Mouse (Mus musculus) brown adipose tissue, adult 24 weeks (tissue): ENCODE measurements around the gene Gucy2c. TPM values are rescaled to one million over a fixed set of nuclear protein-coding genes. Genes with fewer than 3 reads are reported as not detected.

Experiments used
- H3K27ac ChIP-seq: fragments of 200-500 bp; replicated peaks from 2 replicates; pipeline ENCODE4 v1.5.1; 2012; ENCODE audit warnings: low read depth, mild to moderate bottlenecking, low read length
- H3K4me1 ChIP-seq: fragments of 200-500 bp; 2 replicates; pipeline ENCODE4 v1.6.1; 2012; ENCODE audit warnings: low read length, mixed read lengths; ENCODE audit not compliant: control insufficient read depth, insufficient read depth, insufficient read length
- H3K4me3 ChIP-seq: fragments of 200-500 bp; 2 replicates; pipeline ENCODE4 v1.5.1; 2012; ENCODE audit warnings: low read depth, mild to moderate bottlenecking, low read length, moderate library complexity; ENCODE audit not compliant: insufficient read depth
- polyA plus RNA-seq: library from polyadenylated mRNA; stranded (reverse); fragments of >200 nt; gene quantifications from 2 replicates; pipeline ENCODE4 v1.2.4, GENCODE M21; 2012; ENCODE audit not compliant: missing spikeins, insufficient read depth, insufficient read length

The Gucy2c gene
- polyA plus RNA-seq: not detected in 2 replicates

DNA sequence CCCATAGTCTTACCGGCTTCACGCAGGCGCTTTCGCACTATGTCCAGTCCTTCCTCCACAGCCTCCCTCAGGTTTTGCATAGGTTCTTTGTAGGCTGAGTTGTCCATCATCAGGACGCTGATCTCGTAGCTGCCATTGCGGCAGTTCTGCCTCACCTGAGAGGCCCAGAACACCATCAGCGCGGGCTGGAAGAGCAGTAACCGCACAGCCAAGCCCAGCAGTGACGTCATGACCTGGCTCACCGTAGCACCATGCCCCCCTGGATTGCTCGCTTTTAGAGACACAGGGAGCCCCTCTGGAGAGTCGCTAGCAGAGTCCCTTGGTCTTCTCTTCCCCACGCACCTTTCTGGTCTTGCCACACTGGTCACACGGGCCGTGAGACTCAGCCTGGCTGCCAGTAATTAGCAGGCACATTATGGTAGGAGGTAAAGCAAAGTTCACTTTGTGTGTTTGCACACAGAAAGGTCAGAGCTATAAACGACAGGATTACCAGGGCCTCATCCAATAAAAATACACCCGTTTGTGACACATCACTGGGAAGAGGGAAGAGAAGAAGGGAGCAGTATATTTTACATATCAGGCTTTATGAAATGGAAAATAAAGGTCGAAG is at the start of gene Gucy2c:
Gucy2c (minus strand) TSS at position 389 of the 610 bp plus-strand sequence.
- H3K4me1 ChIP-seq: no peaks in the 10 kb centered on the region
- no peak within 1 kb of the TSS for H3K27ac ChIP-seq
- H3K4me3 ChIP-seq: no peak within 1 kb of the TSS

DNA sequence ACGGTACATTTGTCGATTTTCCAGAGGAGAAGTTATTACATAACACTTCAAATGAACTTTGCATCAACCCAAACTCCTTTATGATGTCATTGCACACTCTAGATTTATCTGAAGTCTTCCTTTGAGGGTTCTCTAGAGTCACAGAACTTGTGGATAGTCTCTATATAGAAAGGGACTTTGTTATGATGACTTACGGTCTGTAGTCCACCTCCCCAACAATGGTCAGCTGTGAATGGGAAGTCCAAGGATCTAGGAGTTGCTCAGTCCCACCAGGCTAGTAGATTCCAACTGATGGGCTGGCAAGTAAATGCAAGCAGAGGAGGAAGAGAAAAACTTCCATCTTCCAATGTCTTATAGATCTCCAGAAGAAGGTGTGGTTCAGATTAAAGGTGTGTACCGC is 47.1 kb upstream of the Gucy2c start:
- no peaks in the 10 kb centered on the region; the same call in 1 of the 2 replicates for H3K4me1 ChIP-seq
- H3K27ac ChIP-seq: no peak overlapping the region
- H3K4me3 ChIP-seq: peak overlapping the region; percentile 59; the same call in 1 of the 2 replicates

DNA sequence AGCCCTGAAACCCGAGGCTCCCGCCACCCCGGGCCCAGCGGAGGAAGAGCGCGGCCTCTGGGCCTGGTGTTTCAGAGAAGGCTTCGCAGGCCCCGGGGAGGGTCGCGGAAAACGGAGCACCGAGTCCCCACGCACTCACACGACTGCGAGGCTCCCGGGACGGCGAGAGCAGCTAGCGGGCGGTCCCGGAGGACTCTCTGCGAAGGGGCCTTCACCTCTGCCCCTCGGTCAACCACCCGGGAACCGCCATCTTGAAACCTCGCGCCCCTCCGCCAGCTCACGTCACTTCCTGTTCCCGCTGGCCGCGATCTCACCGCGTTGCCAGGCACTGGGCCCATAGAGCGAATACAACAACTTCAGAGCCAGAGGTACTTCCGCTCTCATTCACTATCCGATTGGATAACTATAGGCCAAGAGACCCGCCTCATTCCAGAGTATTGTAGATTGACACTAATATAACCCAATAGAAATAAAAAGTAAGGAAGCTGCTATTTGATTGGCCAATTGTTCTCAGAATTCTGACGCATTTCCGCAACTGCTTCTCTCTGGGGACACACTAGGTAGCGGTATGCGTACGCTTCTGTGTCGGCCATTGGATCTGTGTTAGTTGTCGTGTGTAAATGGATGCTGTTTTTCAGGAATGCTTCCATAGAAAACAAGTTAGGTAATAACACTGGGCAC is 46.5 kb upstream of the Gucy2c start, which contains the start of gene Wbp11:
Wbp11 (minus strand) TSS at position 353 of the 681 bp plus-strand sequence.
- Histone ChIP-seq H3K4me1 (no peaks in the 10 kb centered on the region; the same call in 1 of the 2 replicates), H3K27ac (peak within 1 kb of the TSS; percentile 89), H3K4me3 (peak within 1 kb of the TSS; percentile 95)

DNA sequence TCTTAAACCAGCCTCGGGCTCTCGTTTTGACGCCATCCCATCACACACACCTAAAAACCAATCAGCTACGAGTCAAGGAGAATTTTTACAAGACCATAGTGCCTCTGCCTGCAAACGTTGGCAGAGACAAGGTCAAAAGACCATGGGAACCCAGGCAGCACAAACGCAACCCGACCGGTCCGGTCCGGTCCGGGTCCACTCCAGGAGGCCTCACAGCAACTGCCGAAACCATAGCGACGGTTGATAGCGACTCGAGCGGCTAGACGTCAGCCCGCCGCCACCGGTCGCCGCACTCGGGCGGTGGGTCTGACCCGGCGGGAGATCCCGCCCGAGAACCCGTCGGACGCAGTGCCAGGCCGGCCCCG is 45.9 kb upstream of the Gucy2c start, which contains the start of gene BC049715:
BC049715 (plus strand) TSS at position 111 of the 365 bp plus-strand sequence.
- Histone ChIP-seq H3K27ac (peak within 1 kb of the TSS; percentile 89), H3K4me3 (peak within 1 kb of the TSS; percentile 95), H3K4me1 (no peaks in the 10 kb centered on the region; the same call in 1 of the 2 replicates)

DNA sequence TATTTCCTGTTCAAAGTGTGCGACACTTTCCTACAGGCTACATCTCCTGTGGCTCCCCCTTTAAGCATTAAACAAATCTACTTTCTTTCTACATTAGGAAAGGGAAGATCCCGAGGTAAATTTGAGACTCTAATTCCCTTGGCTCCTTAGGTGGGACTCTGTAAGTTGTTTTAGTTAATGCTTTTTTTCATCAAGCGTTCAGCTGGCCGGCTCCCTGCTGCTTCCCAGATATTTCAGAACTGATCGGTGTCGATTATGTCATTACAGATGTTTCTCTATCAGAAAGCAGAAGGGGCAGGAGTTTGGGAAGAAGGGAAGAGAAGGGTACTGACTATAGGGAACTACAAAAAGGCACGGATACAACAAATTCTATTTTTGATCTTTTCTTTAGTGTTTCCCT is 45.6 kb upstream of the Gucy2c start:
- Histone ChIP-seq H3K27ac (peak overlapping the region; percentile 89), H3K4me1 (no peaks in the 10 kb centered on the region; the same call in 1 of the 2 replicates), H3K4me3 (peak overlapping the region; percentile 95)

DNA sequence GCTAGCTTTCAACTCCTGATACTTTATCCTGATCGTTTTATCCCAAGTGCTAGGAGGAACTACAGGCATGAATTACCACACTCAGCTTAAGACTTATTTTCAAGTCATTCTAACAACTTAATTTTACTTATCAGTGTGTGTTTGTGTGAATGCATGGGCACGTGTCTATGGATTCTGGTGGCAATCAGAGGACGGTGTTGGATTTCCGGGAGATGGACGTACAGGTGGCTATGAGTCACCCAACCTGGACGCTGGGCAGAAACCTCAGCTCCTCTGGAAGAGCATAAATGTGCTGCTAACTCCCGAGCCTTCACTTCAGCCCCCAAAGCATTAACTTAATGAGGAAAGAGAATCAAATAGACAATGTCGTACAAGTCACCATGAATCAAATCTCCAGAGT is 43.4 kb upstream of the Gucy2c start:
- no peak overlapping the region for H3K4me3 ChIP-seq
- H3K27ac ChIP-seq: no peak overlapping the region
- H3K4me1 ChIP-seq: no peaks in the 10 kb centered on the region; the same call in 1 of the 2 replicates

DNA sequence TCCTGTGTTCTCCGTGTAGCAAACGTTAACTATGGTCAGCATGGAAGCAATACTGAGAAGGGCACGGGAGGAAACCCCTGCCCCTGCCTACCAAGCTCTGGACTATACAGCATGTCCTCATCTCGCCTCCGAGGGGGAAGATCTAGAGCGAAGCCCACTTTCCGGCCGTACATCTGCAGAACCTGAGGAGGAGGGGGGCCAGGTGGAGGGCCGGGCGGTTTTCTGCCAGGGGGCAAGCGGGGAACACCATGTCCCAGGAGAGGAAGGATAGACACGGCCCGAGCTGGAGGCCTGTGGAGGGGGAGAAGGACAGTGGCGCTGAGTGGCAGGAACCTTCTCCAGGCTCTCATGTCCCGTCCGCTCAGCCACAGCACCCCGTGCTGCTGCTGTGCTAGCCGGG is 39.5 kb upstream of the Gucy2c start:
- Histone ChIP-seq H3K4me1 (no peaks in the 10 kb centered on the region), H3K4me3 (no peak overlapping the region), H3K27ac (no peak overlapping the region)

DNA sequence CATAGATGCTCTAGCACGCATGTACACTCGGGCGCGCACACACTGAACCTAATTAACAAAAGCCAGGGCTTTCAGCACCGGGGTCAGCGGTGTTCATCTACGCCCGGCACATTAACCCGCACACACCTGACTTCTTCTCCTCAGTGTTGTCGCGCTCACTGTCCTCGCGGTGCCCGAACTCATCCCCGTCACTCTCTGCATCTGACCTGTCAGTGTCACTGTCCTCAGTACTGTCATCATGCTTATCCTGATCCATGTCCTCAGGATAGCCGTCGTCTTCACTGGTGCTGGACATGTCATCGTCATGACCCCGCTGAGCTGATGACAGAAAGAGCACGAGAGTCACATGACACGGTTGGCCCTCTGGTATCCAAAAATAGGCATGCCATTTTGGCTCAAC is 38.8 kb upstream of the Gucy2c start:
- H3K4me1 ChIP-seq: no peaks in the 10 kb centered on the region
- no peak overlapping the region for H3K27ac ChIP-seq
- no peak overlapping the region for H3K4me3 ChIP-seq

DNA sequence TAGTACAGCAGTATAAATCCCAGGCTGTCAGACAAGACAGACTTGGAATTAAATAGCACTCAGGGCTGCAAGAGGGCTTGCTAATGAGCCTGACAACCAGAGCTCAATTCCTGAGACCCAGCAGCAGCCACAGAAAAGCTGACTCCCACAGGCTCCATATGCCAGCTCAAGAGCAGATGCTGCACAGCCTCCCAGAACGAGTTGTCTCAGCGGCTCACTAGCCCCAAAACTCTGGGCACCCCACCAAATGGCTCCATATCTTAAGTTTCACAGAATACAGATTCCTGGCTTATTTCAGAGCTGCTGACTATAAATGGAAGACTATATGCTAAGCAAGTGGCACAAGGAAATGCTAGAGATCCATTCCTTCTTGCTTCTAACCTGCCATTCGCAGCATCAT is 36.0 kb upstream of the Gucy2c start:
- H3K4me3 ChIP-seq: no peak overlapping the region
- no peak overlapping the region for H3K27ac ChIP-seq
- H3K4me1 ChIP-seq: no peaks in the 10 kb centered on the region

DNA sequence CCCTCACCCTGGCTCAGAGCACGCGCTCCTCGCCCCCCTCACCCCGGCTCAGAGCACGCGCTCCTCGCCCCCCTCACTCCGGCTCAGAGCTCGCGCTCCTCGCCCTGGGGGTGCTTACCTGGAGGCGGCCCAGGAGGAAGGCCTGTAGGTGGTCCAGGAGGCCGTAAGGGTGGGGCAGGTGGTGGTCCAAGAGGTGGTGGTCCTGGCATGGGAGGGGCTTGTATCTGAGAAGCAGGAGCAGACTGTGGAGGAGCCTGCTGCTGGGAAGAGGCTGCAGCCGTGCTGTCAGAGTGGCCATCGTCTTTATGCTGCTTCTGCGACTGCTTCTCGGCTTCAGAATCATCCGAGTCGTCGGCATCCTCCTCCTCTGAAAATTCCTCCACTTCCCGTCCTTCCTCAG is 35.3 kb upstream of the Gucy2c start:
- Histone ChIP-seq H3K4me1 (no peaks in the 10 kb centered on the region), H3K27ac (no peak overlapping the region), H3K4me3 (no peak overlapping the region)

DNA sequence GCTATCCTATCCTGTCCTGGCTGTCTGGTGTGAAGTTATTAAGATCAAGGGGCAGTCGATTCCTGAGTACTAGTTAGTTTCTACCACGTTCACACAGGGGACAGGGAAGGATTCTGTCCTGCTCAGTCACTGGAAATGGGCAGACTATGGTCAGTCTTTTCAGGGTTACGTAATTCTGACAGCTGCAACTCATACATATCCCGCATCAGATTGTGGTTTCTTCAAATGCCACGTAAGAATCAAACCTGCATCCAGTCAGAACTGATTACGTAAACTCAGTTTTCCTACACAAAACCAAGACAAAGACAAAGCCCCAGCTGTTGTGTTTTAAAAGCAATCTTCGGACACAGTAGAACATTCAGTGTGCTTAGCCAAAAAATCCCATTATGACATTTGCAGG is 33.8 kb upstream of the Gucy2c start:
- Histone ChIP-seq H3K4me3 (no peak overlapping the region), H3K27ac (no peak overlapping the region), H3K4me1 (no peaks in the 10 kb centered on the region)

DNA sequence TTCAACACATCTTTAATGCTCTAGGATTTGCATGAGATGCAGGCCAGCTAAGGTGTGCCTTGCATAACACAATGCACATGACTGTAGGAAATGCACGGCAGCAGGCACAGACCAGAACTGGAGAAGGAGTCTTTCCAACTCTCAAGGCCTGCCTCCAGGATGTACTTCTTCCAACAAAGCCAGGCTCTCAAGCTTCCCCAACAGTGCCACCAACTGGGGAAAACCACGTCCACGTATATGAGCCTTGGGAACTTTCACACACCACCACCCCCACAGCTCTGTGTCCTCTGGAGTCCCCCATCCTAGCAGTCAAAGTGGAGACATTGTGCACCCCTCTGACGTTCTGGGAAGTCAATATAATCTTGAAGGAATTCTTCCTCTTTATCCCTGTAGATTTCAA is 31.6 kb upstream of the Gucy2c start:
- H3K27ac ChIP-seq: no peak overlapping the region
- no peak overlapping the region for H3K4me3 ChIP-seq
- H3K4me1 ChIP-seq: peaks cover 12% of the 10 kb centered on the region; the same call in 1 of the 2 replicates

DNA sequence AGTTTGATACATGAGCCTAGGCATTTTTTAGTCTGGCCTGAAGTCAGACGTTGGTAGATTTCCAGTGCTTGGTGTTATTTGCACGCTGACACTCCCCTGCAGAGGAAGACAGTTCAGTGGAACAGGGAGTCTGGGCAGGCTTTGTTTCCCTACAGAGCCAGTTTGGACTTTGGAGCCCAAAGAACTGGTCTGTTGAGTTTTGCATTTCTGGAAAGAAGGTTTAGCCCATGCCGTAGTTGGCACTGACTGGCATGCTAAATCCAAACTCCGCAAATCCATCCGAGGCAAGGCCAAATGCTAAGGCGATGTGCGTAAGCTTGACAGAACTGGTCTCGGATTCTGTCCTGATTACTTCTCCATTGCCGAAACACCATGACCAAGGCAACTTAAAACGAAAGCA is 29.6 kb upstream of the Gucy2c start:
- peaks cover 12% of the 10 kb centered on the region; the same call in 1 of the 2 replicates for H3K4me1 ChIP-seq
- no peak overlapping the region for H3K4me3 ChIP-seq
- no peak overlapping the region for H3K27ac ChIP-seq

DNA sequence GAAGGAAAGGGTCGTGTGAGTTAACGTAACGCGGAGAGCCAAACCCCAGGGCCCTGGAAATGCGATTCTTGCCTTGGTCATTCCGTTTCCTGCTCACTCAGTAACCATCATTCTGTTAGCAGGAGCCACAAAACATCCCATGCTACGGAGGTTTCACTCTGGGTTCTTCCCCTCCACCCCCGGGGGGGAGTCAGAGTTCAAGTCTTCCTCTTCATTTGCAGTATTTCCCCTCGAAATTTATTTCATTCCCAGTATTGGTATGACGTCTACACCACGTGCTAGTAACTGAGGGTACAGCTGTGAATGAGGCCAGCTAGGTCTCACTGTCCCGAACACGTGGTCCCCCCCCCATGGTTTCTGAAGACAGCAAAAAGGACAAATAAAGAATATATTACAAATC is 28.1 kb upstream of the Gucy2c start:
- H3K4me1 ChIP-seq: peaks cover 12% of the 10 kb centered on the region; the same call in 1 of the 2 replicates
- peak overlapping the region; percentile 88 for H3K4me3 ChIP-seq
- H3K27ac ChIP-seq: 0 out of 2 replicates have a peak overlapping the region, but pooled peaks have one; percentile 15

DNA sequence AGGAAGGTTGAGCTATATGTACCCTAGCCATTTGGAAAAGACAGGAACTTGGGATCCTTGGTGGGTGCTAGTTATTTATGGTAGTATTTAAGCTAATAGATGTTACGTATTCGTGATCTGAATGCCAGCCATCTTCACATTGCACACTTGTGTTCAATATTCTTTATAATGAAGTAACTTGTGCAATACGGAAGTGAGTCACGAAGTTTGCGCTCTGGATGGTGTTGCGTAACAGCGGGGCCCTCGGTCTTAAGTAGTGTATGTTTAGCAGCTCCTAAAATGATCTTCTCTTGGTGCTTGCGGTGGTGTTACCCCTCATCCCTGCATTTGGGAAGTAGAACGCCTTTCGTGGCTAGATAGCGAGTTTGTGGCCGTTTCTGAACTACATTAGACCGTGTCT is 27.5 kb upstream of the Gucy2c start:
- peak overlapping the region; percentile 53; the same call in 1 of the 2 replicates for H3K27ac ChIP-seq
- peak overlapping the region; percentile 88 for H3K4me3 ChIP-seq
- H3K4me1 ChIP-seq: peaks cover 12% of the 10 kb centered on the region; the same call in 1 of the 2 replicates
